Mouse (Mus musculus) kidney, adult 2 months (tissue): ENCODE results near the gene Kif3a.

ENCODE experiments used
- CTCF ChIP-seq: fragments of 200-500 bp; conservative IDR thresholded peaks from 2 replicates; pipeline ENCODE4 v1.5.1; 2011; ENCODE audit warnings: low read depth, mild to moderate bottlenecking, control low read depth, low read length, moderate library complexity, mixed read lengths; ENCODE audit not compliant: insufficient read depth, insufficient read length
- POLR2A ChIP-seq: fragments of 200-500 bp; IDR thresholded peaks from one replicate; pipeline ENCODE4 v1.6.1; 2011; ENCODE audit warnings: low read depth, low read length, control low read depth

GRCm38 (mm10) chr11:53617562-53618109 is 50.5 kb downstream of the Kif3a start:
- TF ChIP-seq POLR2A: no peak
- TF ChIP-seq CTCF: no peak
